Mouse (Mus musculus) neural tube, embryonic 14.5 days (tissue): Measurements from ENCODE around the gene Eml6. TPM values are rescaled to one million over a fixed set of nuclear protein-coding genes. Genes with fewer than 3 reads are reported as not detected.
"Not testable (repeated sequence)": the region's sequence is repeated elsewhere in the genome, so short reads cannot be mapped to it uniquely, and the experiment has no call there.

Experiments
- ATAC-seq: fragments of 200-750 bp; cut with Nextera tagmentation; 2 replicates; pipeline ENCODE4 v1.8.0; 2017; ENCODE audit warnings: low read depth, mild to moderate bottlenecking, moderate TSS enrichment, moderate library complexity
- H3K27ac ChIP-seq: fragments of 300-500 bp; sonication (generic); 2 replicates; pipeline ENCODE4 v1.5.1; 2014; ENCODE audit warnings: low read depth, mild to moderate bottlenecking, control low read depth, low read length, moderate library complexity, mixed read lengths
- H3K27me3 ChIP-seq: fragments of 300-500 bp; sonication (generic); 2 replicates; pipeline ENCODE4 v1.6.1; 2014; ENCODE audit warnings: low read length; ENCODE audit not compliant: control insufficient read depth, insufficient read depth
- H3K36me3 ChIP-seq: fragments of 300-500 bp; sonication (generic); 2 replicates; pipeline ENCODE4 v1.6.1; 2014; ENCODE audit warnings: low read length, mixed read lengths; ENCODE audit not compliant: control insufficient read depth, insufficient read depth
- H3K4me1 ChIP-seq: fragments of 300-500 bp; sonication (generic); 2 replicates; pipeline ENCODE4 v1.6.1; 2014; ENCODE audit warnings: low read length; ENCODE audit not compliant: control insufficient read depth, insufficient read depth
- H3K4me2 ChIP-seq: fragments of 300-500 bp; sonication (generic); 2 replicates; pipeline ENCODE4 v1.6.1; 2014; ENCODE audit warnings: mild to moderate bottlenecking, low read depth, low read length, control low read depth
- H3K4me3 ChIP-seq: fragments of 300-500 bp; sonication (generic); 2 replicates; pipeline ENCODE4 v1.5.1; 2014; ENCODE audit warnings: low read depth, low read length, control low read depth, mixed read lengths
- H3K9ac ChIP-seq: fragments of 300-500 bp; sonication (generic); replicated peaks from 2 replicates; pipeline ENCODE4 v1.6.1; 2014; ENCODE audit warnings: low read depth, mild to moderate bottlenecking, control low read depth, low read length, mixed read lengths
- H3K9me3 ChIP-seq: fragments of 300-500 bp; sonication (generic); 2 replicates; pipeline ENCODE4 v1.6.1; 2016; ENCODE audit warnings: low read length; ENCODE audit not compliant: control insufficient read depth
- WGBS: fragments of 180-500 bp; shearing (Covaris S2); extraction: QIAGEN DNeasy Blood & Tissue Kit; methylation state at CpG from one replicate; pipeline ENCODE4 v1.1.7; 2014; 5-methylcytosine and 5-hydroxymethylcytosine counted together
- polyA plus RNA-seq: library from polyadenylated mRNA; unstranded; fragments of >200 nt; fragmentation: Nextera tagmentation; extraction: Ambion mirVana; gene quantifications from 2 replicates; pipeline ENCODE4 v1.2.1, GENCODE M21; 2014

Eml6 gene
- polyA plus RNA-seq, 1 experiment from 2014 or later = 10.3 TPM

DNA sequence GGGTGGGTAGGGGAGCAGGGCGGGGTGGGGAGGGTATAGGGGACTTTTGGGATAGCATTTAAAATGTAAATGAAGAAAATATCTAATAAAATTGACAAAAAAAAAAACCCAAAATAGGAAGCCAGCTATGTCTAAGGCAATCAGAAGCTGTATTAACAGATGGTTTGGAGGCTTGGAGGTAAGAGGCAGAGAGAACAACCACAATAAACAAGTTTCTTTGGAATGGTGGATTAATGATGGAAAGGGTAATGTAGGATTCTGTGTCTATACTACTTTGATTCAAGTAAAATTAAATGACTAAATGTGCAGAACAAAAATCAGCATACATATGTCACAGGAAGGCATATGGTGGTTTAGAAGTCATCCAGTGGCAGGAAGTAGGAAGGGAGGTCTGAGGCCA, 102.0 kb downstream of the Eml6 start:
- no peak for ATAC-seq
- H3K36me3 ChIP-seq = no peaks in the 10 kb centered on the region
- H3K27me3 ChIP-seq = no peaks in the 10 kb centered on the region
- no peak overlapping the region for H3K4me3 ChIP-seq
- WGBS = 89% methylated on average over 1 of the region's 1 CpGs
- no peaks in the 10 kb centered on the region for H3K4me1 ChIP-seq
- H3K27ac ChIP-seq = no peak overlapping the region
- H3K9ac ChIP-seq = no peak overlapping the region
- no peaks in the 10 kb centered on the region for H3K9me3 ChIP-seq
- no peak overlapping the region for H3K4me2 ChIP-seq

DNA sequence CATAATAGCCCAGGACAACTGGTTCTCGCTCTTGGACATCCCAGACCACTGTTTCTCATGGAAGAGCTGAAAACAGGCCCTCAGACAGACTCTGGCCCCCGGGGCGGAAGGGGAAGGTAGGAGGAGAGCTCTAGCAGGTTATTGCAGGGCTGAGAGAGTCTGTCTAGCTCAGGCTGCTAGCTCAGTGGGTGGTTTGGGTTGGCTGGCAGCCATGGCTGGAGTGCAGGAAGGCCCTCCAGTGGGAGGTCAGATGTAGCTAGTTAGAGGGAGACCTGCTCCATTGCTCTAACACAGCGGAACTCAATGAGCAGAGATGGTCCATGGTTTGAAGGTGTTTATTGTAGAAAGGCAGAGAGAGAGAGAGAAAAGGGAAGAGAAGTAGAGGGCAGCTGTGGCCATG, 112.7 kb downstream of the Eml6 start:
- 87% methylated on average over 4 of the region's 4 CpGs for WGBS
- H3K9ac ChIP-seq = no peak overlapping the region

DNA sequence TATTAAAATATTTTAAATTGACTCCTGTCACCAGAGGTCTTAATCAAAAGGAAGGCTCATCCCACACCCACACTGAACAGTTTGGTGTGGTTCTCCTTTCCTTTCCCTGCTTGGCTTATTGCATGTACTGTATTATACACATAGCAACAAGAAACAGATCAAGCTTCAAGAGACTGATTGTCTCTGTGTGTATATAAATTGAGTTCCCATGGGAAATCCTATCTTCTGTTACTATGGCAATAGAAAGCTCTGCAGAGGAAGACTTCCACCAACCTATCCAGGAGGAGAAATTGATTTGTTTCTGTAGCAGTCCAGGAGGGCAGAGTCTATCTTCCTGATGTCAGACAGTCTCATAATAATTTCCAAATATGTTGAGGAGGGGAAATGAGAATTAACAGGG, 116.5 kb downstream of the Eml6 start:
- Histone ChIP-seq H3K4me1 (0 out of 2 replicates have a peak, but pooled peaks cover 2% of the 10 kb centered on the region), H3K4me2 (no peak overlapping the region), H3K9ac (no peak overlapping the region), H3K4me3 (no peak overlapping the region), H3K27ac (no peak overlapping the region), H3K9me3 (no peaks in the 10 kb centered on the region), H3K27me3 (no peaks in the 10 kb centered on the region), H3K36me3 (no peaks in the 10 kb centered on the region)
- ATAC-seq = peak; percentile 70

More for the DNA sequence above, 112.7 kb downstream of the Eml6 start:
- Histone ChIP-seq H3K9me3 (no peaks in the 10 kb centered on the region), H3K4me2 (no peak overlapping the region), H3K27ac (no peak overlapping the region), H3K36me3 (no peaks in the 10 kb centered on the region), H3K4me1 (0 out of 2 replicates have a peak, but pooled peaks cover 2% of the 10 kb centered on the region), H3K27me3 (no peaks in the 10 kb centered on the region), H3K4me3 (no peak overlapping the region)
- ATAC-seq = no peak

DNA sequence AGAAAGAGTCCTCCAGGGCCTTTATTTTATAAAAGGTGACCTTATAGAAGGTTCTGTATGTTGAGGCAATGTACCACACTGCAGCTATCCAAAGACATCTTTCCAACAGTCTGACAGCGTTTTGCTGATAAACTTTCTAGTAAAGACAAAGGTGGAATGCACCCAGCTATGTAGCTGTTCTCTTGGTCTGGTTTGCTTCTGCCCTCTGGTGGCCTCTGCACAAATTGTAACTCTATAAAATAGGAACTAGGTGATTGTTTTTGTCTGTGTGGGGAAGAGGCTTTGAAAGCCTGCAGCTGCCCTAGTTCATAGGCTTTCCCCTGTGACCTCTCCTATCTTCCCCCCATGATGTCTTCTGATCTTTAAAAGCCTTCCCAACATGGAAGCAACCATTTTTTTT, 140.7 kb downstream of the Eml6 start:
- peak; percentile 91 for ATAC-seq
- Histone ChIP-seq H3K27me3 (no peaks in the 10 kb centered on the region), H3K4me2 (no peak overlapping the region), H3K36me3 (no peaks in the 10 kb centered on the region), H3K9ac (no peak overlapping the region), H3K9me3 (no peaks in the 10 kb centered on the region), H3K4me1 (no peaks in the 10 kb centered on the region), H3K27ac (no peak overlapping the region), H3K4me3 (no peak overlapping the region)
- 5% methylated on average over 1 of the region's 1 CpGs for WGBS

DNA sequence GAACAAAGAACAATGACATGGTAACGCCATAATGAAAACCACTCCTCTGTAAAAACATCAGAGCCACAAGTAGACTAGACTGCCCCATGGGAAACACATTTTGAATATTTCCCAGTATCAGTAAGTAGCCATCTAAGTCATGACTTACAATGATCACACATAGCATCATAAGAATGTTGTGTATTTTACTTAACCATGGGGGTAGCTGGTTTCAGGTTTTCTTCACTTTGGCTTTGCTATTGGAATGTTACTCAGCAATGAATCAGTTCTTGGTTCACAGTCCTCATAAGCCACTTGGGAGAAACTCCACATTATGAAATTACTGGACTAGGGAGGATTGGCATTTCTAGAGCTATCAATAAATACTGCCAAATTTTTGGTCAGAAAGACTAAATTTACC, 141.5 kb downstream of the Eml6 start:
- no peak for ATAC-seq
- Histone ChIP-seq H3K9me3 (no peaks in the 10 kb centered on the region), H3K4me3 (no peak overlapping the region), H3K4me2 (no peak overlapping the region), H3K27me3 (no peaks in the 10 kb centered on the region), H3K9ac (no peak overlapping the region), H3K27ac (no peak overlapping the region), H3K36me3 (no peaks in the 10 kb centered on the region), H3K4me1 (no peaks in the 10 kb centered on the region)
- WGBS = 72% methylated on average over 1 of the region's 1 CpGs

DNA sequence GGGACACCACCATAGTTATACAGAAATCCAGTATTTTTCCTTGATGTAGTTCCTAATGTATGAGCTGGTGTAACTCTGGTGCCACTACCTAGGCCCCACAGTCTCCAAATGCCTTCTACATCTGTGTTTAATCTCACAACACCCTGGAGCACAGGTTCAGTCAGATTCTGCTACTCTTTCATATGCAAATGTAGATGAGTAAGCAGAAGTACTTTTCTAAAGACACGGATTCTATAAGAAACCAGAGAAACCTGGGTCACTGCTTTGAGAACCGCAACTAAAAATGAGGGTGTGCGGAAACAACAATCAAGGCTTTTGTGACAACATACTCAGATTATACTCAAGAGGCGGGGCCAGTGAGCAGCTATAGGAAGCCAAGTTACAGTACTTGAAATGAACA, 142.8 kb downstream of the Eml6 start:
- no peak overlapping the region for H3K4me2 ChIP-seq
- no peak for ATAC-seq

DNA sequence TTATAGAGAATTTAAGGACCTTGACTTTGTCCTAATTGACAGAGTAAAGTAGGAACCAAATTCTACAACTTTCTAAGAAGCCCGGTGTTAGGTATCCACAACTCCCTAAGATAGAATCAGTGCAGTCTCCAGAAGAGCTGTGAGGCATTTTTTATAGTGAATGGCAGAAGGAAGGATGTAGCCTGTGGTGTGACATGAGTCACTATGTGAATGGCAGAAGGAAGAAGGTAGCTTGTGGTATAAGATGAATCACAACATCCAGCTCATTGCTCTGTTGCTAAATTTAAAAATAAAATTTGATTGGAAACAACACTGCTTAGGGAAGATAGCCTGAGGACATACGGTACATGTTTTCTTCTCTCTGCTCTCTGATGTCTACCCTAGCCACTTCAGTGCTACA, 146.2 kb downstream of the Eml6 start:
- Histone ChIP-seq H3K9me3 (no peaks in the 10 kb centered on the region), H3K9ac (no peak overlapping the region), H3K4me1 (no peaks in the 10 kb centered on the region), H3K4me3 (no peak overlapping the region), H3K27me3 (no peaks in the 10 kb centered on the region), H3K4me2 (no peak overlapping the region), H3K27ac (no peak overlapping the region), H3K36me3 (no peaks in the 10 kb centered on the region)
- no peak for ATAC-seq
- 90% methylated on average over 2 of the region's 2 CpGs for WGBS

More for the DNA sequence above, 142.8 kb downstream of the Eml6 start:
- H3K9ac ChIP-seq = no peak overlapping the region
- no peaks in the 10 kb centered on the region for H3K4me1 ChIP-seq
- no peak overlapping the region for H3K27ac ChIP-seq
- 66% methylated on average over 4 of the region's 4 CpGs for WGBS
- no peak overlapping the region for H3K4me3 ChIP-seq
- no peaks in the 10 kb centered on the region for H3K36me3 ChIP-seq
- no peaks in the 10 kb centered on the region for H3K9me3 ChIP-seq
- no peaks in the 10 kb centered on the region for H3K27me3 ChIP-seq

DNA sequence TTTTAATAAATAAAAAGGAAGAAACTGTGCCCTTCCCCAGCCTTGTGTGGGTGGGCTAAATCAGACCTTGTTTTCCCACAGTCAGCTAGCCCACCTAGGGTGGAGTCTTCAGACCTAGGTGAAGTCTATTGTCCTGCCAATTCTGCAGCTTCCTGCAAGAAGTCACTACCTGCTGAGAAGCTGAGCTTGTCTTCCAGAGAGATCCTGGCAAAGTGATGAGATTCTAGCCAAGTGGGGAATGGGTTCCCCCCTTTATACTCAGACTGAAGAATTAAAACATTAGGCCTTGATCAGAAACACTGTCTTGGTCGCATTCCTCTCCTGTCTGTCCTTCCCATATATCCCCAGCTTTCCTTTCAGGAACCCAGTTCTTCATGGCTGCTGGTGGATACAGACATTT, 147.9 kb downstream of the Eml6 start:
- WGBS = 84% methylated on average over 1 of the region's 1 CpGs
- Histone ChIP-seq H3K9ac (no peak overlapping the region), H3K4me3 (no peak overlapping the region), H3K4me2 (no peak overlapping the region), H3K4me1 (no peaks in the 10 kb centered on the region), H3K27me3 (no peaks in the 10 kb centered on the region), H3K27ac (no peak overlapping the region), H3K36me3 (no peaks in the 10 kb centered on the region), H3K9me3 (no peaks in the 10 kb centered on the region)
- ATAC-seq = no peak

DNA sequence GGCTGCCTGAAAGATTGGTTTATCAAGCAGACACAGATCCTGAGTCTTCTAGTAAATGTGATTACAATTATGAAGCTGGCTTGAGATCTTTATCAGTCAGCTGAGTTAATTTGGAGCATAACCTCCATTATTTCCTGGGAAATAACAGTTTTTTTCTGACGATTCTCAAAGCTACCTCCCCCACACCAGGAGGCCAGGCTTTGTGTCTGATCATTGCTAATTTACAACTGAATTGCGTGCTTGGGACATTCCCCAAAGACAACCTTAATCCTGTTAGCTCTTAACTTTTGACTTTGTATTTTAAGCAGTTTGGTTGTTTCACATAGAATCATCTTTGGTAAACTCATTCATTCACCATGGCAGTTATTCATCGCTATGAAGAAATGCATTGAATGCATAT, 148.6 kb downstream of the Eml6 start:
- Histone ChIP-seq H3K36me3 (no peaks in the 10 kb centered on the region), H3K4me2 (no peak overlapping the region), H3K4me3 (no peak overlapping the region), H3K4me1 (no peaks in the 10 kb centered on the region), H3K9ac (no peak overlapping the region), H3K9me3 (no peaks in the 10 kb centered on the region), H3K27ac (no peak overlapping the region), H3K27me3 (no peaks in the 10 kb centered on the region)
- no peak for ATAC-seq
- 50% methylated on average over 3 of the region's 3 CpGs for WGBS

DNA sequence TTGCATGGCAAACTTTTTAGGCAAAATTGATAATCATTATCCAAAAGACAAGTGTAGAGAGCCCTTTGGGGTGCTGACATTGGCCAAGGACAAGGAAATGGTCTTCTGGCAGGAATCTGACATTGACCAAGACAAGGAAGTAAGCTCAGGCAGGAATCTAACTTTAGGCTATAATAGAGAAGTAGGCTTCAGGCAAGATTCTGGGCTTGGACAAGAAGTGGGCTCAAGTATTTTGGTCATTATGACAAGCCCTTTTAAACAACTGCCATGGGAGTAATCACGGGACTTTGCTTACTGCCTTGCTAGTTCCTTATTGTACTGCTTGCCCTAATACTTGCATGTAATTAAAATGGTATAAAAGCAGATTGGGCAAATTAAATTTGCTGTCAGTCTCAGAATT, 151.1 kb downstream of the Eml6 start:
- H3K4me1 ChIP-seq, H3K9me3 ChIP-seq, H3K27me3 ChIP-seq, H3K4me2 ChIP-seq, H3K36me3 ChIP-seq, H3K9ac ChIP-seq, H3K27ac ChIP-seq, H3K4me3 ChIP-seq, ATAC-seq: not testable (repeated sequence)
- 91% methylated on average over 1 of the region's 1 CpGs for WGBS
